Mouse (Mus musculus) naive thymus-derived CD4-positive, alpha-beta T cell, adult 2 months (primary cell): ENCODE measurements at regions not wholly inside any gene's neighbourhood (a gene's known extent, or its start where the extent isn't known, plus 50 kb on each side); places are given as distances from the start of the nearest gene placed in this dataset.

Experiments used
- DNase-seq: peaks from one replicate; pipeline ENCODE4 v3.0.0-alpha.2; 2011; ENCODE audit warnings: low read depth

DNA sequence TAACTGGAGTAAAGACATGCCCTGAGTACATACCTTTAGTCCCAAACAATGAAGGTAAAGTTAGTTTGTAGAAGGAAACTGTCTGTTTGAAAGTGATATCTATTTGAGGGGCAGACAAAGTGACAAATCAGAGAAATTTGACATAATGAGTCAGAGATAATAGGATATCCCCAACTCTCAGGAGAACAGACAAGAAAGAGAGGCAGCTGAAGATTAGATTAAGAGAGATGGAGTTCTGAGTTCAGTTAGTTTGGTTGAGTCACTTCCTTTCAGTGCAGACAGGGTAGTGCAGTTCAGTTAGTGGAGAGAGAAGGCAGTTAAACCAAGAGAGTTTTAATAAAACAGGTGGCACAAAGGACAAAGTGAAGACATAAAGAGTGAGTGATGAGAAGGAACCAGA lies 477.4 kb upstream of the Diaph2 start:
- DNase-seq, result no peak

DNA sequence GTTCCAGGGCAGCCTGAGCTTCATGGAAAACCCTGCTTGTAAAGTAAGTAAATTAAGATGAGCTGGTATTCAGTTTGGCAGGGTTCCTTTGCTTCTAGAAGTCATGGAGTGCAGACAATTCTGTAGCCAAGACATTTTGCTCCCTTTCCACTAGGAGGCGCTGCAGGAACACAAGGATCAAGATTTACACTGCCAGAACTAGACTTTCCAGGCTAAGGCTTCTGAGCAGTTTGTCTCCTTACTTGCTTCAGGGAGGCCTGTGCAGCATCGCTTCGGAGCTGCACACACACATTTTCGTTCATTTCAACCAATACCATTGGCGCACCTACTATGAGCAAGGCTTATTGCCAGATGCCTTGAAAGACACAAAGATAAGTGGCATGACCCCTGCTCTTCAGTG lies 445.6 kb upstream of the Diaph2 start:
- peak; percentile 25 for DNase-seq

GRCm38 (mm10) chrX:129309380-129309779 lies 440.2 kb upstream of the Diaph2 start:
- DNase-seq, result no peak

- no peak for DNase-seq
Measured at GRCm38 (mm10) chrX:129329441-129329840, 420.1 kb upstream of the Diaph2 start.

GRCm38 (mm10) chrX:129332810-129333209 lies 416.7 kb upstream of the Diaph2 start:
- DNase-seq, result no peak
